Mouse (Mus musculus) stomach, postnatal 0 days (tissue): ENCODE results near the gene Ankrd45.

Source experiments
- CTCF ChIP-seq: IDR thresholded peaks from 2 replicates; pipeline ENCODE4 v1.5.1; 2016; ENCODE audit warnings: antibody characterized with exemption, low read depth, mild to moderate bottlenecking, moderate library complexity
- EP300 ChIP-seq: optimal IDR thresholded peaks from 2 replicates; pipeline ENCODE3; 2016; ENCODE audit warnings: antibody characterized with exemption

DNA sequence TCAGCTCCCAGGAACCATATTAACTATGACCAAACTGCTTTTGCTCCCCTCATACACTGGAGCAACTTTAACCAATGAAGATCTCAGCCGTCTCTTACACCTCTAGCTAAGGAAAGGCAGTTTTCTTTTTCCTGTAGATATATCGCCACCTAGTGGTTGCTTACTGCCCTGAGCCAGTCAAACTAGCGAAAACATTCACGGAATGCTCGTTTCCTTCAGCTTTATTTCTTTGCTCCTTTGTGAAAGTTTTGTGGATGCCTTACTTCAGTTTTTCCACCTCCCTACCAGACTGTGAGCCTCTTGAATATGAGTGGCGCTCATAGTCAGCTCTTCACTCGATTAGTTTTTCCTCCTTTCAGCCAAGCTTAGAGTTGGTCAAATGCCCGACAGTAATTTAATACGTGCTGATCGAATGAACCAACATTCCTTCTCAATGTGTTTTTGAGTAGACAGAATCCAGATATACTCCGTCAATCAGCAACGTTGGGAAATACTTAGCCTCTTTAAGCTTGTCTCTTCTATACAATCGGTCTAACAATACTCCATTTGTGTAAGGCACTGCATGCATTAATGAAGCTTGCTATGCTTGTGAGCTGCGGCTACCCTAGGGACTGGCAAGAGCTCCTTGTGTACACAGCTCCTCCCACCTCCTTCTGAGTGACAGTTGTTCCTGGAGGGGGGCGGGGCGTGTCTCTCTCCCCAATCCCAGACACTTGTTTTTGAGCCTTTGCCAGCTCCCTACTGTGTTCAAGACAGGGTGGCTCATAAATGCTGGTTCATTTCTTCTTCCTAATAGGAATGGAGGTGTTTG lies 53.3 kb downstream of the Ankrd45 start:
- TF ChIP-seq CTCF (peak; percentile 93), EP300 (no peak)
